Mouse (Mus musculus) right cerebral cortex, adult 18-20 months (tissue): ENCODE measurements around the gene Prpmp5.
"Not testable (repeated sequence)": the region's sequence is repeated elsewhere in the genome, so short reads cannot be mapped to it uniquely, and the experiment has no call there.

Experiments
- DNase-seq: peaks from one replicate; pipeline ENCODE4 v3.0.0; 2022; ENCODE audit warnings: mixed read lengths

Gene Prpmp5

DNA sequence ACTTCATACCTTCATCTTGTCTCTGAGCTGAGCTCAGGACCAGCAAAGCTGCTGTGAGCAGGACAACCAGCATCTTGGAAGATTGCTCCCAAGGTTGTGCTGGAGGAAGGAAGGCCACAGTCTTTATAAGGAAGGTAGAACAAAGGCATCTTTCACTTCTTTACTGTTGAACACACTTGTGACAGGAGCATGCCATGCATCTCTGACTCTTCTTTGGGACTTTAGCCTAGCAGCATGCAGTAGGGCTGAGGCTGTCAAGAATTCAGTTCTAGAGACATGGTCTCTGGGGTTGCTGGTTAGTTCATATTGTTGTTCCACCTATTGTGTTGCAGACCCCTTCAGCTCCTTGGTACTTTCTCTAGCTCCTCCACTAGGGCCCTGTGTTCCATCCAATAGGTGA is at the start of gene Prpmp5:
TSS of gene Prpmp5 (minus strand) at position 101 of the 400 bp plus-strand sequence.
- not testable (repeated sequence) for DNase-seq

DNA sequence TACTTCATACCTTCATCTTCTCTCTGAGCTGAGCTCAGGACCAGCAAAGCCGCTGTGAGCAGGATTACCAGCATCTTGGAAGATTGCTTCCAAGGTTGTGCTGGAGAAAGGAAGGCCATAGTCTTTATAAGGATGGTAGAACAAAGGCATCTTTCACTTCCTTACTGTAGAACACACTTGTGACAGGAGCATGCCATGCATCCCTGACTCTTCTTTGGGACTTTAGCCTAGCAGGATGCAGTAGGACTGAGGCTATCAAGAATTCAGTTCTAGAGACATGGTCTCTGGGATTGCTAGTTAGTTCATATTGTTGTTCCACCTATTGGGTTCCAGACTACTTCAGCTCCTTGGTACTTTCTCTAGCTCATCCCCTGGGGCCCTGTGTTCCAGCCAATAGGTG is 49.5 kb upstream of the Prpmp5 start, which contains the start of gene Gm8882:
TSS of gene Gm8882 (minus strand) at position 101 of the 400 bp plus-strand sequence.
- not testable (repeated sequence) for DNase-seq
